Mouse (Mus musculus) heart, embryonic 14.5 days (tissue): ENCODE measurements at regions not wholly inside any gene's neighbourhood (a gene's known extent, or its start where the extent isn't known, plus 50 kb on each side); places are given as distances from the start of the nearest gene placed in this dataset.

Source experiments
- ATAC-seq: fragments of 200-750 bp; cut with Nextera tagmentation; 2 replicates; pipeline ENCODE4 v1.8.0; 2017; ENCODE audit warnings: low read depth, moderate TSS enrichment; ENCODE audit not compliant: insufficient number of reproducible peaks, insufficient read depth, low FRiP score
- H3K27ac ChIP-seq, 2 experiments: fragments of 200-500 bp in 1 of 2; fragments of 300-500 bp in 1 of 2; sonication (generic) in 1 of 2; replicated peaks in 1 of 2; 2 replicates each; pipeline ENCODE4 v1.5.1; 2012 to 2014; ENCODE audit warnings: low read depth in 2 of 2, low read length in 2 of 2, control low read depth in 1 of 2, mild to moderate bottlenecking in 1 of 2, mixed read lengths in 1 of 2; ENCODE audit not compliant: control insufficient read depth in 1 of 2, insufficient read depth in 1 of 2
- H3K27me3 ChIP-seq: fragments of 300-500 bp; sonication (generic); 2 replicates; pipeline ENCODE4 v1.6.1; 2014; ENCODE audit warnings: mild to moderate bottlenecking, low read length, control low read depth; ENCODE audit not compliant: control insufficient read depth, insufficient read depth
- H3K36me3 ChIP-seq: fragments of 300-500 bp; sonication (generic); 2 replicates; pipeline ENCODE4 v1.6.1; 2014; ENCODE audit warnings: mild to moderate bottlenecking, control low read depth, low read length, mixed read lengths; ENCODE audit not compliant: control insufficient read depth, insufficient read depth
- H3K4me1 ChIP-seq, 2 experiments: fragments of 200-500 bp in 1 of 2; fragments of 300-500 bp in 1 of 2; sonication (generic) in 1 of 2; 2 replicates each; pipeline ENCODE4 v1.6.1; 2012 to 2014; ENCODE audit warnings: low read length in 2 of 2, control low read depth in 1 of 2, mixed read lengths in 1 of 2; ENCODE audit not compliant: control insufficient read depth in 2 of 2, insufficient read depth in 2 of 2
- H3K4me2 ChIP-seq: fragments of 300-500 bp; sonication (generic); 2 replicates; pipeline ENCODE4 v1.6.1; 2014; ENCODE audit warnings: mild to moderate bottlenecking, low read length
- H3K4me3 ChIP-seq, 2 experiments: fragments of 200-500 bp in 1 of 2; fragments of 300-500 bp in 1 of 2; sonication (generic) in 1 of 2; 2 replicates each; pipeline ENCODE4 v1.5.1; 2012 to 2014; ENCODE audit warnings: low read length in 2 of 2, mild to moderate bottlenecking in 2 of 2, control low read depth in 1 of 2, low read depth in 1 of 2, moderate library complexity in 1 of 2; ENCODE audit not compliant: control insufficient read depth in 1 of 2, insufficient read depth in 1 of 2
- H3K9ac ChIP-seq: fragments of 300-500 bp; sonication (generic); 2 replicates; pipeline ENCODE4 v1.6.1; 2014; ENCODE audit warnings: mild to moderate bottlenecking, low read length
- H3K9me3 ChIP-seq: fragments of 300-500 bp; sonication (generic); 2 replicates; pipeline ENCODE4 v1.6.1; 2016; ENCODE audit warnings: low read length, control low read depth; ENCODE audit not compliant: control insufficient read depth
- WGBS: fragments of 180-500 bp; shearing (Covaris S2); extraction: QIAGEN DNeasy Blood & Tissue Kit; methylation state at CpG from one replicate; pipeline ENCODE4 v1.1.7; 2014; 5-methylcytosine and 5-hydroxymethylcytosine counted together

DNA sequence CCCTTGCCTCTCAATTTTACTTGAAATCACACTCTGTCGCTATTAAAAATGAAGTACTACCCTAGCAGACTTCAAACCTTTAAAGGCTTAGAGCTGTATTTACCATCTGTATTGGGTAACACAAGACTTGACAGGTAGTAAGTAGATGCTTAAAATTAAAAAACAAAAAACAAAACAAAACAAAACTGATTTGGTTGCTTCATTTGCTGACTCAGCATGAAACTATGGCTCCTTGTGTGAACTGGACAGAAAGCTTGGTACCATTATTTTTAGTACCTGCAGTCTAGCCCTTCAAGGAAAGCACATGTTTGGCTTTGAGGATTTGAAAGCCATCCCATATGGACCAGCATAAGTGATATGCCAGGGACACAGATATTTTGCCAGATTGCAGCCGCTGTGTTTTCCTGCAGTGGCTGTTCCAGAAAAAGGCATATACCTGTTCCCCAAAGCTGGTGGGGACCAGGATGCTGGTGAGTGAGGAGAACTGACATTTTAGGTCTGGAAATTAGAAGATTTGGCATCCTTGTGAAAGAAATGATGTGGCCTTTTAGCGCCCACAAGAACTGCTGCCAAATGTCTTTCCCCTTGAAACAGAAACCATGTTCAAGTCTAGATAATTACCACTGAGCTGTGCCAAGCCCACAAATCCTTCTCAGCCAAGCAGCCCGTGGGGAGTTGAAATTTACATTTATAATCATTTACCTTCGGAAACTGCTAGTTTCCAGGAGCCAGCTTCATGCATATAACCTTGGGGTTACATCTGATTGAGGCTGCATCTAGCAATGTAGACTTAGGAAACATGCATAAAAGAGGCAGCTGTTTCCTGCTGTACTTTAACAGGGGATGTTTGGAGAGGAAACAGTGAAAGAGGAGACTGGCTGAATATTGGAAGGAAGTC is 851.7 kb downstream of the Poteg start:
- 74% methylated on average over 5 of the region's 5 CpGs for WGBS
- no peak for ATAC-seq
- H3K36me3 ChIP-seq, result no peaks in the 10 kb centered on the region
- H3K27me3 ChIP-seq, result no peaks in the 10 kb centered on the region
- no peaks in the 10 kb centered on the region for H3K9me3 ChIP-seq
- no peak overlapping the region for H3K4me3 ChIP-seq
- H3K27ac ChIP-seq, result 0 out of 4 replicates have a peak overlapping the region, but pooled peaks of 1 of the 2 experiments have one; percentile 14
- H3K4me1 ChIP-seq, result no peaks in the 10 kb centered on the region
- no peak overlapping the region for H3K4me2 ChIP-seq
- H3K9ac ChIP-seq, result no peak overlapping the region

DNA sequence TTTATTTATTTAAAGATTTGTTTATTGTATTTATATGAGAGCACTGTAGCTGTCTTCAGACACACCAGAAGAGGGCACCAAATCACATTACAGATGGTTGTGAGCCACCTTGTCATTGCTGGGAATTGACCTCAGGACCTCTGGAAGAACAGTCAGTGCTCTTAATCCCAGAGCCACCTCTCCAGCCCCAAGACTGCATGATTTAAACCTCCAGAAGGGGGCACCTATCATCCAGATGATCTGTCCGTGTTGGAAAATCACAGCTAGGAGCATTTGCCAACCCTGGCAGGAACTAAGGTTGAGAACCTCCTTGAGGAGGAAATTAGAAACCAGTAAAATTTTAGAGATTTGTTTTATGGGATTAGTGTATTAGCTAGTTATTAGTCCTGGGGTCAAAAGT is 869.6 kb downstream of the Poteg start:
- Histone ChIP-seq H3K27ac (no peak overlapping the region), H3K4me3 (no peak overlapping the region), H3K36me3 (no peaks in the 10 kb centered on the region), H3K4me2 (no peak overlapping the region), H3K9me3 (no peaks in the 10 kb centered on the region), H3K27me3 (no peaks in the 10 kb centered on the region), H3K9ac (no peak overlapping the region), H3K4me1 (no peaks in the 10 kb centered on the region)
- WGBS, result 51% methylated on average over 1 of the region's 1 CpGs
- ATAC-seq, result no peak

DNA sequence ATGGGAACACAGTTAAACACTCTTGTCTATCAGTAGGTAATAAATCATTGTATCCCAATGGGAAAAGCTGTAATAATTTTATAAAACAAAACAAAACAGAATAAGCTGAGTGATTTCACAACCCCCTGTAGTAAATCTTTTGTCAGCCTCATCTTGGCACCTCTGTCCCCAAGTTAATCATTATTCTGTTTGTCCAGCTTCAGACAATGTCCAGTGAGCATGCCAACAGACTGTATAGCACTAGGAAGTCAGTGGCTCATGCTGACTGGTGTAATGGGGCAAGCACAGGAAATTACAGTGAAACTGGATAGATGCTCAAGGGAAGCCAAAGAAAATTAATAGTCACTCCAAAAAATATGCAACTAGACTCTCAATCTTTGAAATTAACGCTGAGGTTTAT is 885.9 kb downstream of the Poteg start:
- no peaks in the 10 kb centered on the region for H3K4me1 ChIP-seq
- H3K4me3 ChIP-seq, result no peak overlapping the region
- no peaks in the 10 kb centered on the region for H3K27me3 ChIP-seq
- H3K27ac ChIP-seq, result no peak overlapping the region
- no peak overlapping the region for H3K4me2 ChIP-seq
- 74% methylated on average over 1 of the region's 1 CpGs for WGBS
- no peak overlapping the region for H3K9ac ChIP-seq
- H3K9me3 ChIP-seq, result no peaks in the 10 kb centered on the region
- H3K36me3 ChIP-seq, result no peaks in the 10 kb centered on the region
- no peak for ATAC-seq

DNA sequence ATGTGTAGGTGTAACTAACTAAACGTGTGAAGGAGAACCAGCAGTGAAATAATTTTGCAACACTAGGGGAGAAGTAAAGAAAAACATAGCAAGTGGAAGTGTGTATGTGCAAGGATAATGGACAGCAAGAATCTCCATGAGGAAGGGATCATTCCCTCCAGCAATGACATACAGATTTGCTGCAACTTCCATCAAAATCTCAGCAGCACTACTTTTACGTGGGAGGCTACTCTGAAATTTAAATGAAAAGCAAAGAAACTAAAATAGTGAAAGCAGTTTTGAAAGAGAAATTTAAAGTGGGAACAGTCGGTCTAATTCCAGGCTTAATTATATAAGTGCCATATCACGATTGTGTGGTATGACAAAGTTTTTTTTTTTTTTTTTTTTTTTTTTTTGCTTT is 890.0 kb downstream of the Poteg start:
- 78% methylated on average over 4 of the region's 4 CpGs for WGBS
- Histone ChIP-seq H3K27me3 (no peaks in the 10 kb centered on the region), H3K4me3 (no peak overlapping the region), H3K27ac (no peak overlapping the region), H3K36me3 (no peaks in the 10 kb centered on the region), H3K9ac (no peak overlapping the region), H3K4me1 (no peaks in the 10 kb centered on the region), H3K4me2 (no peak overlapping the region), H3K9me3 (no peaks in the 10 kb centered on the region)
- no peak for ATAC-seq

DNA sequence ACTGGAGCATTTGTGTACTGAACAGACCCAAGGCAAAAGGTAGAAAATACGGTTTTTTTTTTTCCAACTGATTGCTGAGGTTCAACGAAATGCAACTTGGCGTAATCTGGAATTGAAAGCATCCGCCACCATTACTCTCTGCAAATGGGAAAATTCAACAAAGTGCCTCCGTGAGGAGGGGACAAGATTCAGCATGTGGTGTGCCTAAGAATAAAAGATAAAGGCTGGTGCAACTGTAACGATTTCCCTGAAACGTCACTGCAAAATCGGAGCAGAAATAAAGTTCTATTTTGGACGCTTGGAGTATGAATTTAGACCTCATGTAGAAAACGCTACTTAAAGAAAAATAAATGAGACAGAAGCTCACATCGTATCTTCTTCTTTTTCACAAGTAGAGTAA is 893.8 kb downstream of the Poteg start:
- H3K27ac ChIP-seq, result no peak overlapping the region
- 83% methylated on average over 11 of the region's 11 CpGs for WGBS

DNA sequence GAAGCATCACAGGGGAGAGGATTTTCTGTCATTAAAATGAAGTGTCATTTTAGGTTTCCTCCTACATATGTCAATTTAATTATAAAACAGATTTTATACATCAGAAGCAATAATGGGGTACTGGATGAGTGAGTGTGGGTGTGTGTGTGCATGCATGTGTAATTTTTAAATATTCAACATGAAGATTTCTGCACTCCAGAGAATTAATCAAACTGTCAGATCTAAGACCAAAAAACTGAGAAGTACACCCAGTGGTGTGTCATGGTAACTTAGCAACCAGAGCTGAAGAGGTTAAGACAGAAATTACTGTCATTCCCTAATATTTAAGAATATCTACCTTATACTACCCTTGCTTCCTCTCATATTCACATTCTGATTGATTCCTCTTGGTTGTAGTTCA is 919.0 kb downstream of the Poteg start:
- no peak for ATAC-seq
- Histone ChIP-seq H3K27ac (no peak overlapping the region), H3K9ac (no peak overlapping the region), H3K4me2 (no peak overlapping the region), H3K36me3 (no peaks in the 10 kb centered on the region), H3K9me3 (no peaks in the 10 kb centered on the region), H3K4me1 (peaks cover 0 to 6% of the 10 kb centered on the region in 2 experiments; a peak in 1 of 4 replicates), H3K4me3 (no peak overlapping the region), H3K27me3 (no peaks in the 10 kb centered on the region)

More for the DNA sequence above, 893.8 kb downstream of the Poteg start:
- Histone ChIP-seq H3K9ac (no peak overlapping the region), H3K36me3 (no peaks in the 10 kb centered on the region), H3K4me3 (no peak overlapping the region), H3K4me2 (no peak overlapping the region), H3K4me1 (no peaks in the 10 kb centered on the region), H3K9me3 (no peaks in the 10 kb centered on the region), H3K27me3 (no peaks in the 10 kb centered on the region)
- ATAC-seq, result no peak

DNA sequence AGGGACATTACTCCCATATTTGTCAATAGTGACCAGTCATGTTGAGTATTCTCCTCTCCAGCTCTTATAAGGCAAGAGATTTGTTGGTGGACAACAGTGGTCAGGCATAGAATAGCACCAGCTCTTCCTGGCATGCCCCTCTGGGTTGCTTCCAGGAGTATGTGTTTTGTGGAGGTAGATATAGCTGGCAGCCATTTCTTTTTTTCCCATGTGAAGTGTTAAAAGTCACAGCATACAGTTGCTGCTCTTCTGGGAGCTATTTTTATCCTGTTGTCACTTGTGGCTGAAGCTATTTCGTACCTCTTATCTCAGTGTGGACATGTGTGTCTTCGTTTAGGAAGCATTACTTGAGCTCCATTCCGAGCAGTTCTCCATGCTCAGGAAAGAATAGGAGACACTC is 919.9 kb downstream of the Poteg start:
- H3K4me1 ChIP-seq, result peaks cover 0 to 6% of the 10 kb centered on the region in 2 experiments; a peak in 1 of 4 replicates
- peak; percentile 56; the same call in 1 of the 2 replicates for ATAC-seq
- 12% methylated on average over 3 of the region's 3 CpGs for WGBS
- H3K9me3 ChIP-seq, result no peaks in the 10 kb centered on the region
- H3K27me3 ChIP-seq, result no peaks in the 10 kb centered on the region
- H3K4me3 ChIP-seq, result no peak overlapping the region
- H3K9ac ChIP-seq, result no peak overlapping the region
- H3K36me3 ChIP-seq, result no peaks in the 10 kb centered on the region
- no peak overlapping the region for H3K4me2 ChIP-seq
- peak overlapping the region; percentile 44 to 61; a peak in 3 of 4 replicates for H3K27ac ChIP-seq

DNA sequence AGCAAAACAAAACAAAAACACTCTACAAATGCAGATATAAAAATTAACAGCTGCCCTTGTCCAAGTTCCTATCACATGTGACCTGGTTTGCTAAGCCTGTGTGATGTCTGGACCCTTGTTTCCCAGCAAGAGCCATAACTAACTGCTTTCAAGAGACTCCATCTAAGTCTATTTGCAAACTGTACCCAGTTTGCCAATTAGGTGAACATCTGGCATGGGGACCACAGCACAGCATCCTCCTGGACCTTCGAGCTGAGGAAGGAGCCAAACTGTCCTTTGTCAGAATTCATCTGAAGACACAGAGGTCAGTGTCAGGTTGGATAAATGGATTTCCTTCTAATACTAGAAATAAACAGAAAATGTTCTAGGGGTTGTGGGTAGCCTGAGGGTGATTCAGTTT is 924.3 kb downstream of the Poteg start:
- Histone ChIP-seq H3K27ac (no peak overlapping the region), H3K36me3 (no peaks in the 10 kb centered on the region), H3K9ac (no peak overlapping the region), H3K9me3 (no peaks in the 10 kb centered on the region), H3K27me3 (no peaks in the 10 kb centered on the region), H3K4me2 (no peak overlapping the region), H3K4me3 (no peak overlapping the region), H3K4me1 (peaks cover 0 to 6% of the 10 kb centered on the region in 2 experiments; a peak in 1 of 4 replicates)
- no peak for ATAC-seq
- 86% methylated on average over 1 of the region's 1 CpGs for WGBS
